ENCODE assay signal across 15 mouse cellular contexts in the genomic region with DNA sequence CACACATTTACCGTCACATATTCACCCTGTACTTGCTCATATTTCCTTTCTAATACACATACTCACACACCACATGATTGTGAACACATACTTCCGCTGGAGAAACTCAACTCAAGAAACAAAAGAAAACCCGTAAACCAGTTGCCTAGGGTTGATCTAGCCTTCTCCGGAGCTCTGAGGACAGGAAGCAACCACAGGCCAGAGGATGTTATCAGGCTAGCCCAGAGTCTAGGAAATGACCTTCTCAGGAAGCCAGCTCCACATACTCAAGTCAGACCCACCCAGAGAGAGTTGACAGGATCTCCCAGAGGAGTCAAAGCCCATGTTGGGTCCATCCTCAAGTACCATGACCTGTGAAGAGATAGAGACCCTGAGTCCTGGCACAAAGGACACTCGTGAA. TPM values are rescaled to one million over a fixed set of nuclear protein-coding genes. Genes with fewer than 3 reads are reported as not detected.
DNase-seq lines count a peak whose midpoint lies in the region; ATAC-seq and TF ChIP-seq lines count a peak whose summit lies in the region.
"Had no signal": no experiment of that assay in that cellular context is flagged by ENCODE, and none has a peak within 500 bp of the region (broad histone marks: within the 10 kb centered on the region; RNA-seq: fewer than 3 reads in every experiment).

No protein-coding gene starts in this region.

- no peaks in the 10 kb centered on the region for H3K9me3 ChIP-seq in heart, embryonic 13.5 days
- no peaks in the 10 kb centered on the region for H3K9me3 ChIP-seq in MEL (replicated peaks; ENCODE audit: insufficient read depth, low read length)
- H3K9me3 ChIP-seq: embryonic facial prominence, embryonic 15.5 days; limb, embryonic 10.5 days had no signal

- peak overlapping the region; percentile 31; the same call in 1 of the 2 replicates for H3K27ac ChIP-seq in heart, embryonic 13.5 days (replicated peaks)
- H3K27ac ChIP-seq in MEL (ENCODE audit: control insufficient read depth, low read depth, low read length): peak overlapping the region; percentile 26
- H3K27ac ChIP-seq: embryonic facial prominence, embryonic 15.5 days; limb, embryonic 10.5 days had no signal

- no peak overlapping the region for H3K4me2 ChIP-seq in heart, embryonic 13.5 days
- H3K4me2 ChIP-seq: embryonic facial prominence, embryonic 15.5 days had no signal

- no peak overlapping the region for H3K4me3 ChIP-seq in heart, embryonic 13.5 days
- no peak overlapping the region for H3K4me3 ChIP-seq in MEL (ENCODE audit: control insufficient read depth in 1 of 2, insufficient read depth in 1 of 2, low read depth in 2 of 2, low read length in 2 of 2)
- H3K4me3 ChIP-seq: embryonic facial prominence, embryonic 15.5 days; limb, embryonic 10.5 days had no signal

- H3K4me1 ChIP-seq in heart, embryonic 13.5 days: peaks cover 47% of the 10 kb centered on the region
- H3K4me1 ChIP-seq in MEL (ENCODE audit: control insufficient read depth in 1 of 2, insufficient read depth in 2 of 2, low read length in 2 of 2): peaks cover 5 to 27% of the 10 kb centered on the region in 2 experiments

- no peak for ATAC-seq in heart, embryonic 13.5 days (ENCODE audit: extremely low read depth, insufficient number of reproducible peaks, low FRiP score, low TSS enrichment)
- peak; percentile 7; the same call in 1 of the 2 replicates for ATAC-seq in granulocyte monocyte progenitor cell, adult 5-6 weeks (replicated peaks; ENCODE audit: poor library complexity, severe bottlenecking)
- ATAC-seq in megakaryocyte, adult 5-6 weeks (ENCODE audit: poor library complexity, severe bottlenecking): peak; percentile 29
- ATAC-seq: CD4-positive, CD25-positive, alpha-beta regulatory T cell, adult 4 months; forebrain, embryonic 16.5 days; inflammation-experienced regulatory T-cells, adult 6 months; Patski had no signal

- peak; percentile 35 to 53; a peak in 2 of 4 replicates for TF ChIP-seq EP300 in MEL (IDR thresholded peaks at IDR 0.05; ENCODE audit: low read depth in 1 of 2, low read length in 2 of 2)

- TF ChIP-seq RAD21 in MEL (IDR thresholded peaks at IDR 0.05; ENCODE audit: low read depth, low read length): no peak

- 66% methylated on average over 5 of the region's 5 CpGs for WGBS in heart, embryonic 13.5 days

- peaks cover 23% of the 10 kb centered on the region for H3K36me3 ChIP-seq in heart, embryonic 13.5 days
- peaks cover 0 to 23% of the 10 kb centered on the region in 2 experiments; a peak in 2 of 4 replicates for H3K36me3 ChIP-seq in MEL (ENCODE audit: control insufficient read depth in 1 of 2, insufficient read depth in 2 of 2, low read length in 2 of 2)

- TF ChIP-seq CTCF in MEL (IDR thresholded peaks at IDR 0.05 in 2 of 3, conservative IDR thresholded peaks at IDR 0.05 in 1 of 3; ENCODE audit: control insufficient read depth in 1 of 3, insufficient read depth in 1 of 3, low read depth in 2 of 3, low read length in 3 of 3, poor library complexity in 1 of 3, severe bottlenecking in 1 of 3): no peak

- intact Hi-C loops in heart, postnatal 36 days (cut with DNase I): loop anchor here (5.0 kb wide), 1 partner anchor 69 kb away; no protein-coding TSS in a partner anchor

- no peak for DNase-seq in heart, postnatal 36 days
- peak; percentile 66 for DNase-seq in MEL (ENCODE audit: low read depth, low spot score)
- no peak for DNase-seq in thymus, postnatal 36 days
- DNase-seq in right cerebral cortex, postnatal 4 days: no peak
- DNase-seq: adrenal gland, adult 2 months; lung, postnatal 10 days had no signal

- H3K27me3 ChIP-seq in heart, embryonic 13.5 days (replicated peaks): no peaks in the 10 kb centered on the region
- H3K27me3 ChIP-seq in MEL (ENCODE audit: control insufficient read depth in 1 of 2, insufficient read depth in 2 of 2, low read length in 2 of 2): no peaks in the 10 kb centered on the region
- H3K27me3 ChIP-seq: embryonic facial prominence, embryonic 15.5 days; Patski had no signal

- no peak overlapping the region for H3K9ac ChIP-seq in heart, embryonic 13.5 days
- no peak overlapping the region for H3K9ac ChIP-seq in MEL (ENCODE audit: control insufficient read depth, low read depth, low read length, poor library complexity, severe bottlenecking)
- H3K9ac ChIP-seq: embryonic facial prominence, embryonic 15.5 days had no signal

- no peaks in the 10 kb centered on the region for H3K79me2 ChIP-seq in MEL (ENCODE audit: control insufficient read depth, insufficient read depth, low read length, poor library complexity)

- TF ChIP-seq POLR2A in MEL (IDR thresholded peaks at IDR 0.05; ENCODE audit: control insufficient read depth in 1 of 2, insufficient read depth in 1 of 2, low read depth in 1 of 2, low read length in 2 of 2, poor library complexity in 1 of 2): no peak

TF ChIP-seq in MEL, 35 proteins besides CTCF, POLR2A, EP300 and RAD21:
- TF ChIP-seq MEF2A (IDR thresholded peaks at IDR 0.05; ENCODE audit: extremely low read depth, insufficient replicate concordance, low read depth, low read length, poor library complexity, severe bottlenecking) (no peak), TCF12 (IDR thresholded peaks at IDR 0.05; ENCODE audit: low read depth, low read length) (no peak), MYC (IDR thresholded peaks at IDR 0.05; ENCODE audit: low read depth, low read length) (peak; percentile 46; the same call in 1 of the 2 replicates), SIN3A (IDR thresholded peaks at IDR 0.05; ENCODE audit: low read length) (no peak), CHD1 (IDR thresholded peaks at IDR 0.05; ENCODE audit: low read depth, low read length) (no peak), MXI1 (IDR thresholded peaks at IDR 0.05; ENCODE audit: low read depth, low read length) (no peak), GATA1 (IDR thresholded peaks at IDR 0.05; ENCODE audit: low read depth, low read length) (peak; percentile 62; the same call in 1 of the 2 replicates), CHD2 (IDR thresholded peaks at IDR 0.05; ENCODE audit: low read length) (no peak), TAL1 (IDR thresholded peaks at IDR 0.05; ENCODE audit: low read length) (peak; percentile 63), USF1 (IDR thresholded peaks at IDR 0.05; ENCODE audit: low read depth, low read length) (no peak), ETS1 (IDR thresholded peaks at IDR 0.05; ENCODE audit: low read depth, low read length) (no peak), NRF1 (IDR thresholded peaks at IDR 0.05; ENCODE audit: insufficient read depth, low read depth, low read length, poor library complexity, severe bottlenecking) (no peak), MAX (IDR thresholded peaks at IDR 0.05; ENCODE audit: low read length) (no peak), ZC3H11A (IDR thresholded peaks at IDR 0.05; ENCODE audit: low read depth, low read length) (no peak), BHLHE40 (IDR thresholded peaks at IDR 0.05; ENCODE audit: borderline replicate concordance, low read depth, low read length) (no peak)

RNA-seq across cellular contexts. Expression of gene Ttc7b, which starts 12.0 kb away (rescaled TPM):
- polyA plus RNA-seq in heart, embryonic 13.5 days (2015; fragmentation: Nextera tagmentation; extraction: Ambion mirVana): 6.2 and 6.5 TPM in 2 replicates
- total RNA-seq in heart, postnatal 36 days (2021): 10 to 100 TPM; 76.2 to 88.0 TPM
- 9.8 and 11.7 TPM in 2 replicates for total RNA-seq in MEL (2012; rRNA removed)
- polyA plus RNA-seq in MEL (2012; ENCODE audit: insufficient read depth in 1 of 2, insufficient read length in 2 of 2, low read depth in 1 of 2, low replicate concordance in 2 of 2, missing spikeins in 1 of 2): 10 to 100 TPM in 1 of 2 experiments, not detected in 1; 23.7 TPM
- 28.9 and 38.8 TPM in 2 replicates for total RNA-seq in granulocyte monocyte progenitor cell, adult 5-6 weeks (2014; fragmentation: Nextera tagmentation)
- 14.9 and 15.4 TPM in 2 replicates for total RNA-seq in granulocyte monocyte progenitor cell, adult 5-6 weeks (2017)
- total RNA-seq in megakaryocyte, adult 5-6 weeks (2015): 26.2 and 28.9 TPM in 2 replicates
- total RNA-seq in megakaryocyte, adult 5-6 weeks (2017): 14.4 and 16.9 TPM in 2 replicates
